13 mouse cellular contexts compared by ENCODE assay signal in genomic region chr3:133319795-133320194, GRCm38 (mm10).
"Had no signal": no experiment of that assay in that cellular context is flagged by ENCODE, and none has a peak within 500 bp of the region (broad histone marks: within the 10 kb centered on the region; RNA-seq: fewer than 3 reads in every experiment).

No protein-coding gene starts in this region.

- ATAC-seq: midbrain, embryonic 13.5 days had no signal

- DNase-seq: kidney, adult 11 months; kidney, adult 8-10 months; kidney, postnatal 10 days; kidney, postnatal 36 days; layer of hippocampus, postnatal 36 days; liver, embryonic 13.5 days; lung, adult 2 months; thymus, adult 18-20 months; thymus, postnatal 36 days had no signal

- H3K9me3 ChIP-seq: kidney, embryonic 15.5 days; liver, embryonic 13.5 days; midbrain, embryonic 13.5 days had no signal

- H3K27me3 ChIP-seq: kidney, embryonic 15.5 days; liver, embryonic 13.5 days; midbrain, embryonic 13.5 days had no signal

- H3K4me3 ChIP-seq: kidney, embryonic 15.5 days; left cerebral cortex, adult 2 months; liver, embryonic 13.5 days; midbrain, embryonic 13.5 days had no signal

- H3K4me1 ChIP-seq: kidney, embryonic 15.5 days; liver, embryonic 13.5 days; midbrain, embryonic 13.5 days had no signal

- H3K27ac ChIP-seq: kidney, embryonic 15.5 days; left cerebral cortex, adult 2 months; liver, embryonic 13.5 days; macrophage; midbrain, embryonic 13.5 days had no signal

- H3K9ac ChIP-seq: kidney, embryonic 15.5 days; liver, embryonic 13.5 days; midbrain, embryonic 13.5 days had no signal

- H3K4me2 ChIP-seq: kidney, embryonic 15.5 days; liver, embryonic 13.5 days; midbrain, embryonic 13.5 days had no signal
